Mouse (Mus musculus): ENCODE results near the gene Cdk5. TPM values are rescaled to one million over a fixed set of nuclear protein-coding genes. Genes with fewer than 3 reads are reported as not detected.
"Not testable (repeated sequence)": the region's sequence is repeated elsewhere in the genome, so short reads cannot be mapped to it uniquely, and the experiment has no call there.

Gene Cdk5
- polyA plus RNA-seq, 1 experiment from 2014 or later, result 29.3 TPM

- Histone ChIP-seq H3K4me1 (replicated peaks; ENCODE audit: control insufficient read depth, insufficient read depth) (no peaks in the 10 kb centered on the region), H3K4me2 (replicated peaks; ENCODE audit: low read depth) (no peak overlapping the region), H3K27me3 (ENCODE audit: control insufficient read depth, insufficient read depth, low read length) (no peaks in the 10 kb centered on the region), H3K27ac (replicated peaks) (no peak overlapping the region), H3K36me3 (ENCODE audit: control insufficient read depth, insufficient read depth, low read length) (peaks cover 8% of the 10 kb centered on the region), H3K9ac (ENCODE audit: low read length) (no peak overlapping the region), H3K9me3 (ENCODE audit: control insufficient read depth, low read length) (no peaks in the 10 kb centered on the region), H3K4me3 (ENCODE audit: low read depth, low read length) (no peak overlapping the region)
- TF ChIP-seq CTCF (IDR thresholded peaks at IDR 0.05; ENCODE audit: low read depth) (no peak), EP300 (optimal IDR thresholded peaks at IDR 0.05) (no peak)
- no peak for ATAC-seq (ENCODE audit: low FRiP score, low TSS enrichment)
- 87% methylated on average over 10 of the region's 10 CpGs for WGBS
- no peak for DNase-seq (ENCODE audit: low spot score)
Measured at GRCm38 (mm10) chr5:24399686-24400085, 23.6 kb downstream of the Cdk5 start.

DNA sequence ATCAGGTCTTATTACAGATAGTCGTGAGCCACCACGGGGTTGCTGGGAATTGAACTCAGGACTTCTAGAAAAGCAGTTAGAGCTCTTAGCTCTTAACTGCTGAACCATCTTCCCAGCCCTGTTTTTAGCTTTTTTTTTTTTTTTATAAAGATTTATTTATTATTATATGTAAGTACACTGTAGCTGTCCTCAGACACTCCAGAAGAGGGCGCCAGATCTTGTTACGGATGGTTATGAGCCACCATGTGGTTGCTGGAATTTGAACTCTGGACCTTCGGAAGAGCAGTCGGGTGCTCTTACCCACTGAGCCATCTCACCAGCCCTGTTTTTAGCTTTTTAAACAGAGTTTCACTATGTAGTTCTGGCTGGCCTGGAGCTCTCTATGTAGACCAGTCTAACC is 27.1 kb downstream of the Cdk5 start:
- TF ChIP-seq CTCF (IDR thresholded peaks at IDR 0.05; ENCODE audit: low read depth), result peak; percentile 31
- not testable (repeated sequence) for ATAC-seq (ENCODE audit: low FRiP score, low TSS enrichment); H3K9ac ChIP-seq (ENCODE audit: low read length); H3K4me1 ChIP-seq (replicated peaks; ENCODE audit: control insufficient read depth, insufficient read depth); DNase-seq (ENCODE audit: low spot score); H3K36me3 ChIP-seq (ENCODE audit: control insufficient read depth, insufficient read depth, low read length); H3K27ac ChIP-seq (replicated peaks); H3K27me3 ChIP-seq (ENCODE audit: control insufficient read depth, insufficient read depth, low read length); H3K4me3 ChIP-seq (ENCODE audit: low read depth, low read length); H3K4me2 ChIP-seq (replicated peaks; ENCODE audit: low read depth); H3K9me3 ChIP-seq (ENCODE audit: control insufficient read depth, low read length)
- 91% methylated on average over 6 of the region's 6 CpGs for WGBS

DNA sequence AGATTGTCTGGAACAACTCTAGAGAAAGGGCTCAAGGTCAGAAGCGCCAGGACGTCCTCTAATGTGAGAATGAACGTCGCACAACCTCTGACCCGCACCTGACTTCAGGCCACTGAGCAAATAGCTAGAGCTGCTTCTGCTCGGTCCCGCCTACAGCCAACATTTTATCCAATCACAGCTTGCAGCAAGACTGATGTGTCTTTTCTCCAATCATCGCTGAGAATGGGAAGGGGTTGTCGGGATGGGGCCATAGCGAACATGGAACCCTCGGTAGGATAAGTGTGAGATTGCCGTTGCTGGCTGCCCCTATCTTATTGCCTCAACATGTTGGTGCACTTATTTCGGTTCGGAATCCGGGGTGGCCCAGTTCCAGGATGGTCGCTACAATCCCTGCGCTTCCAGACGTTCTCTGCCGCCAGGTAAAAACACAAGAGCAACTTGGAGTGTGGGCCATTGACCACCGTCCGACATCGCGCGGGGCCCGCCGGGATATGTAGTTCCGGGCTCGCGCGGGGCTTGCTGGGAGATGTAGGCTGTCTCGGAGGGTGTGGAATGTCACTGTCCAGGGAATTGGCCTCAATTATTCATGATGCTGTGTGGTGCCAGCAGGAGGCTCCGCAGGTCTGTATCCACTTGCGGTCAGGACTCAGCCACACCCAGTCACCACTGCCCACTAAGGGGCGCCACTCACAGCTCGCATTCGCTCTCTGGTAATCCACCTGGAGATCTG is 29.0 kb downstream of the Cdk5 start:
- 1% methylated on average over 36 of the region's 36 CpGs for WGBS
- Histone ChIP-seq H3K9me3 (ENCODE audit: control insufficient read depth, low read length) (no peaks in the 10 kb centered on the region), H3K27ac (replicated peaks) (peak overlapping the region; percentile 66), H3K4me3 (ENCODE audit: low read depth, low read length) (peak overlapping the region; percentile 60), H3K9ac (ENCODE audit: low read length) (peak overlapping the region; percentile 65), H3K4me1 (replicated peaks; ENCODE audit: control insufficient read depth, insufficient read depth) (no peaks in the 10 kb centered on the region), H3K27me3 (ENCODE audit: control insufficient read depth, insufficient read depth, low read length) (no peaks in the 10 kb centered on the region), H3K4me2 (replicated peaks; ENCODE audit: low read depth) (peak overlapping the region; percentile 61), H3K36me3 (ENCODE audit: control insufficient read depth, insufficient read depth, low read length) (no peaks in the 10 kb centered on the region)
- ATAC-seq (ENCODE audit: low FRiP score, low TSS enrichment) (peak; percentile 93), DNase-seq (ENCODE audit: low spot score) (peak; percentile 93)
- TF ChIP-seq EP300 (optimal IDR thresholded peaks at IDR 0.05), result no peak
- TF ChIP-seq CTCF (IDR thresholded peaks at IDR 0.05; ENCODE audit: low read depth), result peak; percentile 81

DNA sequence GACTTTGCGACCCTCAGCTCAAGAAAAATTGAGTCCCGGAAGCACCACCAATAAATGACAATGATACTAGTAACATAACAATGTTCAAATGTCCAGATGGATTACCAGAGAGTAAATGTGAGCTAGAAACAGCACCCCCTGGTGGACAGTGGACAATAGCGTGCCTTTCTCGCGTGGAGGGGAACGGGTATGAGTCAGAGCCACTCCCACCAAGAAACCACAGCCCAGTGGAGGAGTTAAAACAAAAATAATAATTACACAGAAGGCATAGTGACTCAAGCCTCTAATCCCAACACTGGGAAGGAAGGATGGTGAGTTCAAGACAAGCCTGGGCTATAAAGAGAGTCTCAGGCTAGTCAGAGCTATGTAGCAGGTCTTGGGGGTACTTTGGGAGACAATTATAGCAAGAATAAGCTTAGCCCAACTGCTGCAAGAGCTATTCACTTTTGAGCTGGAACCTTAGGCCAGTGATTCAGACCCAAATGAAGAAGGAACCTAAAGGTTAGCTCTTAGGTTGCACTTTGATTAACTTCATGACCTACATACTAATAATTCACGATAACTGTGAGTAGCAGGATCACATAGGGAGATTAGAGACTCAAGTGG is 29.8 kb downstream of the Cdk5 start, which contains the start of gene Abcb8:
Gene Abcb8, plus strand, starts transcription at position 272 of the 606 bp plus-strand sequence.
- peak; percentile 84 for DNase-seq (ENCODE audit: low spot score)
- TF ChIP-seq CTCF (IDR thresholded peaks at IDR 0.05; ENCODE audit: low read depth) (peak; percentile 92), EP300 (optimal IDR thresholded peaks at IDR 0.05) (no peak)
- WGBS, result 21% methylated on average over 7 of the region's 7 CpGs
- H3K27ac ChIP-seq (replicated peaks), result peak within 1 kb of the TSS; percentile 66
- H3K4me2 ChIP-seq (replicated peaks; ENCODE audit: low read depth), result peak within 1 kb of the TSS; percentile 61
- peak within 1 kb of the TSS; percentile 65 for H3K9ac ChIP-seq (ENCODE audit: low read length)
- H3K4me3 ChIP-seq (ENCODE audit: low read depth, low read length), result peak within 1 kb of the TSS; percentile 60
- no peaks in the 10 kb centered on the region for H3K4me1 ChIP-seq (replicated peaks; ENCODE audit: control insufficient read depth, insufficient read depth)
- H3K27me3 ChIP-seq (ENCODE audit: control insufficient read depth, insufficient read depth, low read length), result no peaks in the 10 kb centered on the region
- peak; percentile 36 for ATAC-seq (ENCODE audit: low FRiP score, low TSS enrichment)
- no peaks in the 10 kb centered on the region for H3K36me3 ChIP-seq (ENCODE audit: control insufficient read depth, insufficient read depth, low read length)
- H3K9me3 ChIP-seq (ENCODE audit: control insufficient read depth, low read length), result no peaks in the 10 kb centered on the region

- Histone ChIP-seq H3K27me3 (ENCODE audit: control insufficient read depth, insufficient read depth, low read length) (no peaks in the 10 kb centered on the region; the same call in 1 of the 2 replicates), H3K4me3 (ENCODE audit: low read depth, low read length) (no peak overlapping the region), H3K4me1 (replicated peaks; ENCODE audit: control insufficient read depth, insufficient read depth) (no peaks in the 10 kb centered on the region), H3K4me2 (replicated peaks; ENCODE audit: low read depth) (no peak overlapping the region), H3K36me3 (ENCODE audit: control insufficient read depth, insufficient read depth, low read length) (no peaks in the 10 kb centered on the region), H3K9me3 (ENCODE audit: control insufficient read depth, low read length) (no peaks in the 10 kb centered on the region), H3K27ac (replicated peaks) (no peak overlapping the region; the same call in 1 of the 2 replicates), H3K9ac (ENCODE audit: low read length) (no peak overlapping the region)
- ATAC-seq (ENCODE audit: low FRiP score, low TSS enrichment), result peak; percentile 35
- peak; percentile 61 for DNase-seq (ENCODE audit: low spot score)
- 48% methylated on average over 7 of the region's 7 CpGs for WGBS
- TF ChIP-seq CTCF (IDR thresholded peaks at IDR 0.05; ENCODE audit: low read depth) (no peak), EP300 (optimal IDR thresholded peaks at IDR 0.05) (no peak)
Measured at GRCm38 (mm10) chr5:24392724-24393123, 30.6 kb downstream of the Cdk5 start.

GRCm38 (mm10) chr5:24391864-24392263 is 31.5 kb downstream of the Cdk5 start, which contains the start of gene Atg9b:
Atg9b (minus strand) TSS chr5:24392143.
- Histone ChIP-seq H3K27me3 (ENCODE audit: control insufficient read depth, insufficient read depth, low read length) (no peaks in the 10 kb centered on the region; the same call in 1 of the 2 replicates), H3K4me2 (replicated peaks; ENCODE audit: low read depth) (0 out of 2 replicates have a peak within 1 kb of the TSS, but pooled peaks have one; percentile 14), H3K4me3 (ENCODE audit: low read depth, low read length) (no peak within 1 kb of the TSS), H3K27ac (replicated peaks) (peak within 1 kb of the TSS; percentile 70), H3K9ac (ENCODE audit: low read length) (no peak within 1 kb of the TSS), H3K4me1 (replicated peaks; ENCODE audit: control insufficient read depth, insufficient read depth) (0 out of 2 replicates have a peak, but pooled peaks cover 3% of the 10 kb centered on the region), H3K9me3 (ENCODE audit: control insufficient read depth, low read length) (no peaks in the 10 kb centered on the region), H3K36me3 (ENCODE audit: control insufficient read depth, insufficient read depth, low read length) (no peaks in the 10 kb centered on the region)
- TF ChIP-seq EP300 (optimal IDR thresholded peaks at IDR 0.05) (no peak), CTCF (IDR thresholded peaks at IDR 0.05; ENCODE audit: low read depth) (no peak)
- no peak for ATAC-seq (ENCODE audit: low FRiP score, low TSS enrichment)
- no peak for DNase-seq (ENCODE audit: low spot score)
- WGBS, result 85% methylated on average over 7 of the region's 7 CpGs

Measured in stomach, postnatal 0 days (tissue).